Mouse (Mus musculus) small intestine, adult 2 months (tissue): ENCODE data around the gene Yif1a.

Source experiments
- CTCF ChIP-seq: fragments of 200-500 bp; IDR thresholded peaks from 2 replicates; pipeline ENCODE4 v1.5.1; 2012; ENCODE audit warnings: low read depth, mild to moderate bottlenecking, control low read depth, inconsistent platforms, low read length, moderate library complexity, mixed read lengths; ENCODE audit not compliant: insufficient replicate concordance, insufficient read length; ENCODE audit errors: extremely low read depth
- POLR2A ChIP-seq: fragments of 200-500 bp; IDR thresholded peaks from 2 replicates; pipeline ENCODE4 v1.6.1; 2012; ENCODE audit warnings: low read depth, mild to moderate bottlenecking, control low read depth, inconsistent platforms, low read length, moderate library complexity

DNA sequence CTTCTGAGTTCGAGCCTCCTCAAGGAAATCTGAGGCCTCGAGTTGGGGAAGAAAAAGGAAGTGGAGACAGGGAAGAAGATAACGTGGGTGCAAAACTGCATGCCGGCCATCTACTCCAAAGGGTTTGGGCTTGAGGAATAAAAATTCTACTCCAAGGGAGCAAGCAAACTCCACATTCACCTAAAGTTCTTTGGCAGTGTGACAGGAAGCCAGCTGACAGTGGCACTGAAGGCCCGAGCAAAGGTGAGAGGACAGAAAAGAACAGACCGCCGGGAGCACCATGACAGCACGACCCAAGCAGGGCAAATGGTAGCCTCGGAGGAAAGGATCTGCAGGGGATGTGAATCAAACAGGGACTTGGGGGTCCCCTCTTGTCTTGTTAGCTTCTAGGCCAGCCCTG is 17.7 kb downstream of the Yif1a start:
- TF ChIP-seq CTCF (no peak), POLR2A (no peak)
